Mouse (Mus musculus): ENCODE measurements around the gene Nr1d1. TPM values are rescaled to one million over a fixed set of nuclear protein-coding genes. Genes with fewer than 3 reads are reported as not detected.

Nr1d1 gene
- 10 to 100 TPM; 42.4 to 58.7 TPM for total RNA-seq (2021)
- long read RNA-seq, experiment 1, transcript Nr1d1-201 (8 exons, 2,721 nt), result major isoform, 31 of 54 reads
- long read RNA-seq, experiment 1, partial matches to known transcripts, result 18 of 54 reads
- long read RNA-seq, experiment 1, other reads (novel, unspliced or antisense), result 5 of 54 reads
- long read RNA-seq, experiment 2, transcript Nr1d1-201 (8 exons, 2,721 nt), result major isoform, 18 of 39 reads
- long read RNA-seq, experiment 2, partial matches to known transcripts, result 13 of 39 reads
- long read RNA-seq, experiment 2, other reads (novel, unspliced or antisense), result 8 of 39 reads

DNA sequence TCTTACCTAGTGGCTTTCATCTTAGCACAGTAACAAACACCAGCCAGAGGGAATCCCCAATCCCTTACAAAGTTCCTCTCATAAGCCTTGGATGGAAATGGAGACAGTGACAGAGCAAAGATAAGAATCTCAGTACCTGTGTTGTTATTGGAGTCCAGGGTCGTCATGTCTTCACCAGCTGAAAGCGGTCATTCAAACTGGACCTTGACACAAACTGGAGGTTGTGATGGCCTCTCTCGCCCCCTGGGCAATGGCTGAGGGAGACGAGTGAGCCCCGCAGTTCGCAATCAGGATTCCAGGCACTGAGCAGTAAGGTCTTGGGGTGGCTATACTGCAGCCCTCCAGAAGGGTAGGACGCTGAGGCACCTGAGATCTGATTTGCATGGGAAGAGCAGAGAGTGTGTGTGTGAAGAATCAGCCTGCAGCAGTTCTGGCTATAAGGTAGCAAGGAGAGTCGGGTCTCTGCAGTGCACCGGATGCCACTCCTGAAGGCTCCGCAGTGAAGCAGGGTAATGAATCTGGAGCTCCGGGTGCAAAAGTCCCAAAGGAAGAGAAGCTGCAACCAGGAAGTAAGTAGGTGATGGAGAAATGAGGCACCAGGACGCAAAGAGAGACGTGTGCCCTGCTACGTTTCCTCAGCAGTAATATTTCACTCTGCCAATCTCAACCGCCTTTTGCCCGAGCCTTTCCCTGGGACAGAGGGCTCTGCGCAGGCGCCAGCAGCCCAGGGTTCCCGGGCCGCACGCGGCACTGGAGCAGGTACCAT is at the start of gene Nr1d1:
Gene Nr1d1, minus strand, starts transcription at position 752 of the 766 bp plus-strand sequence.
- no peak for DNase-seq

DNA sequence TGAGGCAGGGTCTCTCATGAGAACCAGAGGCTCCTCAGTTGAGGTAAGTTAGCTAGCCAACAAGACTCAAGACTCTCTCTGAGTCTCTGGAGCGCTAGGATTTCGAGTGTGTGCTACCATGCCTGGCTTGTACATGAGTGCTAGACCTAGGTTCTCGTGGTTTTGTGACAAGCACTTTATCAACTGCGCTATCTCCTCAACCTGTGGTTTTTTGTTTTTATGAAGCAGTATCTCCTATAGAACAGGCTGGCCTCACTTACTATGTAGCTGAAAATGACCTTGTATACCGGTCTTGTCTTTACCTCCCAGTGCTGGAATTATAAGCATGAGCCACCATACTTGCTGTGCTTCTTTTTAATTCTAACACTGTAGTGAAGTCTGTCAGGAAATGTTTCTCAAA is 45.8 kb upstream of the Nr1d1 start:
- DNase-seq, result no peak

DNA sequence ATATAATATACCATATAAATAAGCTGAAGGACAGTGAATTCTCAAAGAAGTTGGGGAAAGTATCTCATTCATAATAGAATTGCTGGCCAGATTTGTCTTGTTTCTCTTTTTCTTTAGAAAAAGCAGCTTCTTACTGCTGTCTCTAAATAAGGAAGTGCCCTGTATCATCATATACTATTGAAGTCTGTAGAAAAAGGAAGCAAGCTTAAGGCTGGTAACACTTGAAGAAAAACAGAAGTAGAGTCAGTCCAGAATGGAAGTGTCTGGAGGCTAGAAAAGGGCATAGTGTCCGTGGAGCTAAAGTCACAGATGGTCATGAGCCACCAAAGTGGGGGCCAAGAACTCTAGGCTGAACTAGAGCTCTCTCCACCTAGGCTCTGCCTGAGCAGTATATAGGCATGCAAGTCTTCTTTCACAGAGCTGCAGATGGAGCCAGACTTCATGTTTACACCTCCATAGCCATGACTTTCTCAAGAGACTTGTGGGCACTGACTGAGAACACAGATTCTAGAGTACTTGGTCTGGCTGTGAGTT is 41.6 kb upstream of the Nr1d1 start:
- DNase-seq, result no peak

DNA sequence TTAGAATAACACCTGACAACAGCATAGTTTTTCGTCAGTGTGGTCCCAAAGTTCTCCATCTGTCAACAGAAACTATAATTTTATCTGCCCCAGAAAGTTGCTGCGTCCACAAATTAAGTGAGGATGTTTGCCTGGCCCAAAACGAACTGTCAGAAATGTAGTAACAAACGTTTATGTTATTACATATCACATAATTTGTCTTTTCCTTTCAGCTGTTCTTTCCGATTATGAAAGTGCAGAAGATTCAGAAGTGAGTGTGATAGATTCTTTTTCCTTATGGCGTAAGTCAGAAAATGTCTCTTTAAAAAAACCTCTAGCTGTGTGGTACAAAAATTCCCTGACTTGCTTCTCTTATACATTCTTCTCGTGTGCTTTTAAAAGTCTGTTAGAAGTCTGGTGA is 35.6 kb upstream of the Nr1d1 start:
- DNase-seq, result no peak

DNA sequence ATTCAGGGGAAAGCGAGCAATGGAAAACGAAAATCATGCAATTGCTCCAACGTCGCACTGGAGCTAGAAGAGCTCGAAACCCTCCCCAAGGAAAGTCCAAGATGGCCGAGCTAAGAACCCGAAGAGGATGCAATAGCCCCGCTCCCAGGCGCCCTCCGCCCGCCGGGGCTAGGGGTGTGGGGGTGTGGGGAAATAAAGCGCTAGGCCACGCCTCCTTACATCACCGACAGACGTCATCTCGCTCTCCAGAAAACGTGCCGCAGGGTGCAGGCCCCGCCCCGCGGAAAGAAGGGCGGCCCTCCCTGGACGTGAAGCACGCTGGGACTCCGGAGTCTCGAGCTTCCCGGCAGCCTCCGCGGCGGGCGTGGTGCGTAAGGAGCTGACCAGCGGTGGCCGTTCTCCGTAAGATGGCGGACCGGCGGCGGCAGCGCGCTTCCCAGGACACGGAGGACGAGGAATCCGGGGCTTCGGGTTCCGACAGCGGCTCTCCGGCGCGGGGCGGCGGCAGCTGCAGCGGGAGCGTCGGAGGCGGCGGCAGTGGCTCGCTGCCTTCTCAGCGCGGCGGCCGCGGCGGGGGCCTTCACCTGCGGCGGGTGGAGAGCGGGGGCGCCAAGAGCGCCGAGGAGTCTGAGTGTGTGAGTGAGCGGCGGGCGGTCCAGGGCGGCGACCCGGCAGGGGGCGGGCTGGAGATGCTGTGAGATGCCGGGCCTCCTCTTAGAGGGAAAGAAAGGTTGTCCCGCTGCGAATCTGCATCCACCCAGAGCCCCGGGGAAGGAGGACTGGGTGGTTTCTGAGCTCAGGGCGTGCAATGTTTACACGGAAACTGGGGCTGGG is 34.5 kb upstream of the Nr1d1 start:
- peak; percentile 97 for DNase-seq

DNA sequence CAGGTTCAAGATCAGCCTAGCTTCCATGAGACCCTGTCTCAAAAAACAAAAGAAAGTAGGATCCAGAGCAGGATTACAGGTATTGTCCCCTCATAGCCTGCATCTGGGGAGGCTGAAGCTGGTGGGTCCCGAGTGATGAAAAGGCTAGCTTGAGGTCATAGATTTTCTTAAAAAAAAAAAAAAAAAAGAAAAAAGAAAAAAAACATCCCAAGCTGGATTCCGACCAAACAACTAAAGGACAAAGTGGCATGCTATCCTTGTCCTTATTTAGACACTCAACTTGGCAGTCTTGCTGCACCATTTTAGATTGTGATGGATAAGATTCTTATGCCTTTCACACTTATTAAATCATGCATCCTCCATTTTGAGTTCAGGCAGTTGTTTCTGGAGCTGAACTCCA is 33.3 kb upstream of the Nr1d1 start:
- DNase-seq, result no peak

GRCm38 (mm10) chr11:98804605-98805004 is 29.5 kb upstream of the Nr1d1 start, which contains the start of gene Casc3:
Gene Casc3, plus strand, starts transcription at chr11:98804905.
- DNase-seq, result no peak

GRCm38 (mm10) chr11:98797909-98798308 is 22.8 kb upstream of the Nr1d1 start:
- DNase-seq, result no peak

- DNase-seq, result no peak
Observed at GRCm38 (mm10) chr11:98797306-98797705, 22.2 kb upstream of the Nr1d1 start.

DNA sequence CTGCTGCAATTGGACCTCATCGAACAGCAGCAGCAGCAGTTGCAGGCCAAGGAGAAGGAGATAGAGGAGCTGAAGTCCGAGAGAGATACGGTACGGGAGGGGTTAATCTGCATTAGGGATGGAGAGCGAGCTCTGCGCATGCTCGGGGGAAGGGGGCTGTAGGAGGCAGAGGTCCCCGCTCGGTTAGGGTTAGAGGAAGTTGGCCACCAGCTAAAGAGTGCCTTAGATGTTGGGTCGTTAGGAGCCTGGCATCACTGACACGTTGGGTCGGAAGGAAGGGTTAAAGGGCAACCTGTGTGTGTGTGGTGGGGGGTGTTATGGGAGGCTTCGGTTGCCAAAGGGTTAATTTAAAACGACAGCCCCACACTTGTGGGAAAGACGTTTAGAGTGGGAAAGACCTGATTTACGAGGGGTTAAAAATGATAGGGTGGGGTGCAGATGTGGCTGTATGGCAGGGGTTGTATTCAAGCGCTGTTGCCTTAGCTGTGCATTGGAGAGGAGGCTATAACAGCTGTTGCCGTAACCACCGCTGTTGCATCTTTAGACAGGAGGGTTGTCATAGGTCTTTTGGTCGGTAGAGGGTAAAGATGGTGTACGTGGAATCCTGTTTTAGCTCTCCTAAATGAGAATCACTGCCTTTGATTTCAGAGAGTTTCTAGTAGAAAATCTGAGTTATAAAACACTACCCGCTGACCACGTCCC is 21.5 kb upstream of the Nr1d1 start:
- DNase-seq, result peak; percentile 75

- peak; percentile 65 for DNase-seq
Observed at GRCm38 (mm10) chr11:98795714-98796514, 20.8 kb upstream of the Nr1d1 start.

GRCm38 (mm10) chr11:98795015-98795713 is 20.0 kb upstream of the Nr1d1 start, which contains the start of gene Msl1:
Gene Msl1, plus strand, starts transcription at chr11:98795516.
- DNase-seq, result peak; percentile 90

DNA sequence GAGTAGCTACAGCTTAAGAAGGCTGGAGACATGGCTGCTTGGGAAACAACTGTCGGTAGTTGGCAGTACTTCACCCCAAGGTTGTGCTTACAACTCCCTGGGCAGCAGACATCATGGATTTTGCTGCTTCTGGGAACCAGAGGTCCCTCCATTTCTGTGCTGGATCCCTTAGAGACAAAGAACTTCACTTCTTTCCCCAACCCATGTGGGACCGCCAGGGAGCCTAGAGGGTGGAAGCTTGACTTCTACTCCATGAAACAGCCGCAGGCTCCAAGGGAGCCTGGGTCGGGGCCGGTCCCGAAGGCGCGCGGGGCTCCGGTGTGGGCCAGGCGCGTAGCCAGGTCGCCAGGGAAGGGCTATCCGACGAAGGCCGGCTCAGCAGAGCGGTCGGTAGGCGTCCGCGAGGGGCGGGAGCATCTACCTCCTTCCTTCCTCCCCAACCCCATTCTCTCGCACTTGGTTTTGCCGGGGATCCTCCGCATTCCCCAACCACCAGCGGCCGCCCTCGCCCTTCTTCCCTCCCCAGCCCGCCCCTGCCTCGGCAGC is 19.4 kb upstream of the Nr1d1 start:
- peak; percentile 80 for DNase-seq

DNA sequence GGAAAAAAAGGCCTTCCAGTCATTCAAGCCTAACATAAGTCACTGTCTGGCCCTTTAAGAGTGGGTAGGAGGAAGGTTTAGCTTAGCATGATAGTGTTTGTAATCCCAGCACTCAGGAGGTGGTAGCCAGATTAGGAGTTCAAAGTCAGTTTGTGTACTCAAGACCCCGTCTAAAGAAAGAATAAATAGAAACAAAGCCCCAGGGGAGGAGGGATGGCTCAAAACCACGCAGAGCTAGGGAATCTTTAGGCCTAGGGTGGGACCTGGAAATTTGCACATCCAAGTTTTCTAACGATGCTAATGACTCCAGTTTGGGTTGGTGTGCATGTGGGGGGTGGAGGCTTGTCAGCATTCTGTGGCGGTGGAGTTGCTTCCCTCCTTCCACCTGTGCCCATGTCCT is 16.9 kb upstream of the Nr1d1 start:
- no peak for DNase-seq

DNA sequence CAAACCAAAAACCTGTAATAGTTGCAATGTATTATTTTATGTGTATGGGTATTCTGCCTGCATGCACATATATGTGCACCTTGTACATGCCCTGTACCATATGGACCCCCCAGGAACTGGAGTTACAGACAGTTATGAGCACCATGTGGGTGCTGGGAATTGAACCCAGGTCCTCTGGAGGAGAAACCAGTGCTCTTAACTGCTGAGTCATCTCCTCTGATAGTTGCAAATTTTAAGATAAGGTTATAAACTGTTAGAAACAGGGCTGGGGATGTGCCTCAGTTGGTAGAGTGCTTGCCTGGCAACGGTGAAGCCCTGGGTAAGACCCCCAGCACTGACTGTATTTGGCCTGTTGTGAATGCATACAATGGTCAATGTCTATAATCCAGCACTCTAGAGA is 16.3 kb upstream of the Nr1d1 start:
- no peak for DNase-seq

- DNase-seq, result no peak
Observed at GRCm38 (mm10) chr11:98790631-98791205, 15.6 kb upstream of the Nr1d1 start.

DNA sequence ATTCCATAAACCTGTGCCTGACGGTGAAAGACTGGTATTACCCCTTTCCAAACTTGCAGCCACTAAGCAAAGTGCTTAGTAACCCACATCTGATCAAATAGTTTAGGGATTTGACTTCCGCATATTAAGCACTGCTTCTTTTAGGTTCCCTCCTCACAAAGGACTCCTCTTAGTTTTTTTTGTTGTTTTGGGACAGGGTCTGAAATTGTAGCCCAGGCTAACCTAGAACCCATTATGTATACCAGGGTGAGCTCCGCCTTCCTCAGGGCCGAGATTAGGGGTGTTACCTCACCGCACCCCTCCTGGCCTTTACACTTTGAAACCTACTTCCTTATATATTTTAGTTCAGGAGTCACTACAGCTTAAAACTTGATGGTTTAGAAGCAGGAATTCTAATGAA is 14.7 kb upstream of the Nr1d1 start:
- DNase-seq, result no peak

GRCm38 (mm10) chr11:98789219-98789807 is 14.2 kb upstream of the Nr1d1 start:
- peak; percentile 41 for DNase-seq

GRCm38 (mm10) chr11:98788550-98789218 is 13.6 kb upstream of the Nr1d1 start:
- DNase-seq, result peak; percentile 69

Data from gastrocnemius, postnatal 10 days (tissue).